8 mouse cellular contexts compared by ENCODE assay signal in genomic region chr9:111056519-111056797, GRCm38 (mm10). TPM values are rescaled to one million over a fixed set of nuclear protein-coding genes. Genes with fewer than 3 reads are reported as not detected.
A peak's percentile ranks its signal among the peaks of the same experiment; 100 is the strongest.
DNase-seq lines count a peak whose midpoint lies in the region; ATAC-seq and TF ChIP-seq lines count a peak whose summit lies in the region.

No protein-coding gene starts in this region.

- H3K9ac ChIP-seq in limb, embryonic 14.5 days (ENCODE audit: low read depth, low read length, severe bottlenecking) = peak overlapping the region; percentile 44; the same call in 1 of the 2 replicates
- H3K9ac ChIP-seq in stomach, embryonic 14.5 days (replicated peaks; ENCODE audit: low read depth, low read length) = 0 out of 2 replicates have a peak overlapping the region, but pooled peaks have one; percentile 0

- 39% methylated on average over 11 of the region's 11 CpGs for WGBS in cerebellum, adult 2 months
- 1% methylated on average over 11 of the region's 11 CpGs for WGBS in spleen, adult 2 months
- whole genome bisulfite sequencing in limb, embryonic 14.5 days = 7% methylated on average over 11 of the region's 11 CpGs
- 4% methylated on average over 11 of the region's 11 CpGs for WGBS in stomach, embryonic 14.5 days

- H3K27me3 ChIP-seq in cerebellum, adult 2 months (ENCODE audit: control insufficient read depth, insufficient read depth, low read length) = no peaks in the 10 kb centered on the region
- no peaks in the 10 kb centered on the region for H3K27me3 ChIP-seq in spleen, adult 2 months (ENCODE audit: control insufficient read depth, insufficient read depth, low read length)
- no peaks in the 10 kb centered on the region for H3K27me3 ChIP-seq in limb, embryonic 14.5 days (ENCODE audit: control insufficient read depth, insufficient read depth, low read length)
- no peaks in the 10 kb centered on the region for H3K27me3 ChIP-seq in stomach, embryonic 14.5 days (ENCODE audit: control insufficient read depth, insufficient read depth, low read length)

- no peak overlapping the region for H3K27ac ChIP-seq in cerebellum, adult 2 months (ENCODE audit: insufficient read depth, low read length)
- H3K27ac ChIP-seq in spleen, adult 2 months (ENCODE audit: insufficient read depth, low read length) = peak overlapping the region; percentile 71
- H3K27ac ChIP-seq in limb, embryonic 14.5 days (replicated peaks; ENCODE audit: low read depth, low read length) = no peak overlapping the region
- H3K27ac ChIP-seq in stomach, embryonic 14.5 days (ENCODE audit: low read length) = no peak overlapping the region

- no peaks in the 10 kb centered on the region; the same call in 1 of the 2 replicates for H3K4me1 ChIP-seq in cerebellum, adult 2 months (ENCODE audit: control insufficient read depth, insufficient read depth, low read length)
- peaks cover 13% of the 10 kb centered on the region; the same call in 1 of the 2 replicates for H3K4me1 ChIP-seq in spleen, adult 2 months (ENCODE audit: control insufficient read depth, insufficient read depth, insufficient read length)
- H3K4me1 ChIP-seq in limb, embryonic 14.5 days (ENCODE audit: control insufficient read depth, insufficient read depth, low read length) = peaks cover 7% of the 10 kb centered on the region; the same call in 1 of the 2 replicates
- H3K4me1 ChIP-seq in stomach, embryonic 14.5 days (ENCODE audit: control insufficient read depth, insufficient read depth, low read length) = no peaks in the 10 kb centered on the region

- no peak for TF ChIP-seq POLR2A in cerebellum, adult 2 months (IDR thresholded peaks at IDR 0.05; ENCODE audit: borderline replicate concordance, insufficient read depth, low read length)
- TF ChIP-seq POLR2A in spleen, adult 2 months (IDR thresholded peaks at IDR 0.05; ENCODE audit: low read depth, low read length) = no peak
- no peak for TF ChIP-seq POLR2A in limb, embryonic 14.5 days (IDR thresholded peaks at IDR 0.05; ENCODE audit: borderline replicate concordance, extremely low read depth, insufficient read depth, insufficient read length)

- no peaks in the 10 kb centered on the region for H3K9me3 ChIP-seq in limb, embryonic 14.5 days (ENCODE audit: control insufficient read depth, low read length)
- H3K9me3 ChIP-seq in stomach, embryonic 14.5 days (ENCODE audit: control insufficient read depth, low read depth, low read length) = no peaks in the 10 kb centered on the region

- H3K36me3 ChIP-seq in spleen, adult 2 months (ENCODE audit: control insufficient read depth, insufficient read depth, low read length) = no peaks in the 10 kb centered on the region
- H3K36me3 ChIP-seq in limb, embryonic 14.5 days (ENCODE audit: control insufficient read depth, insufficient read depth, low read length) = no peaks in the 10 kb centered on the region
- H3K36me3 ChIP-seq in stomach, embryonic 14.5 days (ENCODE audit: control insufficient read depth, insufficient read depth, low read length) = no peaks in the 10 kb centered on the region

- no peak for DNase-seq in cerebellum, adult 2 months
- DNase-seq in cerebellum, adult 9-10 months = no peak
- DNase-seq in spleen, adult 2 months (ENCODE audit: low read depth in 1 of 2, low spot score in 2 of 2) = no peak
- no peak for DNase-seq in spleen, postnatal 10 days (ENCODE audit: low spot score in 2 of 2)
- DNase-seq in limb, embryonic 14.5 days (ENCODE audit: low spot score) = no peak
- DNase-seq in embryo, embryonic 9.5 days (ENCODE audit: extremely low spot score) = no peak
- no peak for DNase-seq in frontal cortex, adult 2 months (ENCODE audit: extremely low spot score in 1 of 2, low spot score in 1 of 2)

- no peak for ATAC-seq in limb, embryonic 14.5 days (ENCODE audit: low FRiP score, low read depth)
- no peak for ATAC-seq in stomach, embryonic 14.5 days (ENCODE audit: insufficient number of reproducible peaks, insufficient read depth, low FRiP score, low read depth)

- no peak for TF ChIP-seq CTCF in cerebellum, adult 2 months (IDR thresholded peaks at IDR 0.05; ENCODE audit: borderline replicate concordance, insufficient read depth, low read depth, low read length)
- TF ChIP-seq CTCF in spleen, adult 2 months (IDR thresholded peaks at IDR 0.05; ENCODE audit: extremely low read depth, insufficient read depth, insufficient read length, insufficient replicate concordance) = no peak

- peak overlapping the region; percentile 60 for H3K4me2 ChIP-seq in limb, embryonic 14.5 days (replicated peaks; ENCODE audit: low read depth, low read length, severe bottlenecking)
- peak overlapping the region; percentile 50 for H3K4me2 ChIP-seq in stomach, embryonic 14.5 days (replicated peaks; ENCODE audit: low read depth, low read length)

- peak overlapping the region; percentile 25 for H3K4me3 ChIP-seq in cerebellum, adult 2 months (replicated peaks; ENCODE audit: insufficient read depth, low read depth, low read length)
- H3K4me3 ChIP-seq in spleen, adult 2 months (ENCODE audit: extremely low read depth, insufficient read depth, insufficient read length) = peak overlapping the region; percentile 69
- peak overlapping the region; percentile 35 for H3K4me3 ChIP-seq in limb, embryonic 14.5 days (replicated peaks; ENCODE audit: low read length)
- peak overlapping the region; percentile 35 for H3K4me3 ChIP-seq in stomach, embryonic 14.5 days (ENCODE audit: low read depth, low read length)

RNA-seq across cellular contexts. Expression of gene Ccrl2, which starts 0.9 kb away (rescaled TPM):
- polyA plus RNA-seq in cerebellum, adult 2 months (2012; rRNA removed) = 1.1 and 2.2 TPM in 2 replicates
- 5.3 and 5.4 TPM in 2 replicates for polyA plus RNA-seq in spleen, adult 2 months (2012; rRNA removed)
- 0.50 and 0.63 TPM in 2 replicates for polyA plus RNA-seq in limb, embryonic 14.5 days (2012; rRNA removed)
- polyA plus RNA-seq in limb, embryonic 14.5 days (2014; fragmentation: Nextera tagmentation; extraction: Ambion mirVana) = 0.59 and 0.88 TPM in 2 replicates
- 1.0 and 2.2 TPM in 2 replicates for polyA plus RNA-seq in stomach, embryonic 14.5 days (2014; fragmentation: Nextera tagmentation; extraction: Ambion mirVana)
- polyA plus RNA-seq in frontal cortex, adult 2 months (2012; rRNA removed) = 1.5 and 1.6 TPM in 2 replicates

RNA-seq across cellular contexts. Expression of gene Ltf, which starts 37.4 kb away (rescaled TPM):
- 0.49 and 1.6 TPM in 2 replicates for polyA plus RNA-seq in cerebellum, adult 2 months (2012; rRNA removed)
- 12.3 and 14.1 TPM in 2 replicates for polyA plus RNA-seq in spleen, adult 2 months (2012; rRNA removed)
- 0.44 and 1.1 TPM in 2 replicates for polyA plus RNA-seq in limb, embryonic 14.5 days (2012; rRNA removed)
- polyA plus RNA-seq in limb, embryonic 14.5 days (2014; fragmentation: Nextera tagmentation; extraction: Ambion mirVana) = 0.47 and 1.4 TPM in 2 replicates
- 2.2 and 3.1 TPM in 2 replicates for polyA plus RNA-seq in stomach, embryonic 14.5 days (2014; fragmentation: Nextera tagmentation; extraction: Ambion mirVana)
- 0.06 and 0.71 TPM in 2 replicates for polyA plus RNA-seq in frontal cortex, adult 2 months (2012; rRNA removed)
